Mouse (Mus musculus) c-Kit-positive CD71-negative TER-119-negative erythroid progenitor cells, embryonic 14.5 days (primary cell): ENCODE measurements around the gene Tlcd2.

Source experiments
- DNase-seq: peaks from one replicate; pipeline ENCODE4 v3.0.0-alpha.2; 2013; ENCODE audit warnings: low read depth

The Tlcd2 gene

GRCm38 (mm10) chr11:75460844-75461742, at the start of gene Tlcd2:
Tlcd2 (plus strand) TSS chr11:75461715.
- DNase-seq: peak; percentile 99

GRCm38 (mm10) chr11:75415096-75415495, 46.4 kb upstream of the Tlcd2 start:
- DNase-seq: peak; percentile 39

GRCm38 (mm10) chr11:75415994-75416393, 45.5 kb upstream of the Tlcd2 start:
- DNase-seq: no peak

GRCm38 (mm10) chr11:75420037-75420436, 41.5 kb upstream of the Tlcd2 start:
- DNase-seq: no peak

- DNase-seq: no peak
Measured at GRCm38 (mm10) chr11:75420810-75421374, 40.6 kb upstream of the Tlcd2 start.

- DNase-seq: no peak
Measured at GRCm38 (mm10) chr11:75421375-75422012, 40.0 kb upstream of the Tlcd2 start.

- no peak for DNase-seq
Measured at GRCm38 (mm10) chr11:75422013-75422792, 39.3 kb upstream of the Tlcd2 start, which contains the start of gene Serpinf1. Serpinf1 (minus strand) TSS chr11:75422701.

GRCm38 (mm10) chr11:75423091-75423490, 38.4 kb upstream of the Tlcd2 start:
- DNase-seq: no peak

- no peak for DNase-seq
Measured at GRCm38 (mm10) chr11:75424033-75424432, 37.5 kb upstream of the Tlcd2 start.

GRCm38 (mm10) chr11:75424459-75424858, 37.1 kb upstream of the Tlcd2 start:
- no peak for DNase-seq

GRCm38 (mm10) chr11:75429019-75429705, 32.4 kb upstream of the Tlcd2 start:
- peak; percentile 25 for DNase-seq

GRCm38 (mm10) chr11:75431307-75431706, 30.2 kb upstream of the Tlcd2 start:
- DNase-seq: no peak

- no peak for DNase-seq
Measured at GRCm38 (mm10) chr11:75434138-75434537, 27.4 kb upstream of the Tlcd2 start.

- DNase-seq: no peak
Measured at GRCm38 (mm10) chr11:75438194-75438593, 23.3 kb upstream of the Tlcd2 start.

- no peak for DNase-seq
Measured at GRCm38 (mm10) chr11:75438804-75439203, 22.7 kb upstream of the Tlcd2 start.

GRCm38 (mm10) chr11:75439363-75439762, 22.2 kb upstream of the Tlcd2 start, which contains the start of gene Serpinf2:
Serpinf2 (minus strand) TSS chr11:75439591.
- no peak for DNase-seq

- no peak for DNase-seq
Measured at GRCm38 (mm10) chr11:75439951-75440350, 21.6 kb upstream of the Tlcd2 start.

- no peak for DNase-seq
Measured at GRCm38 (mm10) chr11:75441034-75441433, 20.5 kb upstream of the Tlcd2 start.

GRCm38 (mm10) chr11:75441601-75442000, 19.9 kb upstream of the Tlcd2 start:
- DNase-seq: no peak

- DNase-seq: no peak
Measured at GRCm38 (mm10) chr11:75443711-75444110, 17.8 kb upstream of the Tlcd2 start.

GRCm38 (mm10) chr11:75448575-75448974, 12.9 kb upstream of the Tlcd2 start:
- DNase-seq: no peak
